Mouse (Mus musculus) adrenal gland, adult 10 weeks (tissue): ENCODE data around the gene Vmn1r93. TPM values are rescaled to one million over a fixed set of nuclear protein-coding genes. Genes with fewer than 3 reads are reported as not detected.

ENCODE experiments used
- polyA plus RNA-seq: library from polyadenylated mRNA; stranded (reverse); fragments of 350-450 nt; fragmentation: Illumina TruSeq; extraction: RNeasy Lipid Tissue Mini Kit (QIAGEN cat#74804); gene quantifications from one replicate; pipeline ENCODE4 v1.2.3, GENCODE M21; 2014; ENCODE audit warnings: low read depth, low replicate concordance

The Vmn1r93 gene
- not detected for polyA plus RNA-seq

GRCm38 (mm10) chr7:20138988-20139387 is at the start of gene Vmn1r93:
Gene Vmn1r93, minus strand, starts transcription at chr7:20139088.

DNA sequence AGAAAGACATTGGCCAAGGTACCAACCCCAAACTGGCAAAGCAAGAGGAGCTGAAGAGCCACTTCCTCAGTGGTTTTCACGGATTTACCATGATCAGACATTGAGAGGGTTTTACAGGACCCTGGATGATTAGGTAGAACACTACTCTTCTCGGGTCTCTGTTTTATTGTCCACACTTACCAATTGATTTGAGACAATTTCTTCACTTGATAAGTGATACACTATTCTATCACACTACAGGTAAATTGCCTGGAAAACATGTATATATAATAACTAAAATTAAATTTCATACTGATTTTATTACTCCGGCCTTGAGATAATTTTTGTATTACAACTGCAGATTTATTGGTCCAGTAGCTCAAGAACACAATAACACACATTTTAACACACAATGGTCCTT is 29.4 kb upstream of the Vmn1r93 start, which contains the start of gene Vmn1r94:
Gene Vmn1r94 (minus strand): TSS at position 101 of the 400 bp plus-strand sequence.

DNA sequence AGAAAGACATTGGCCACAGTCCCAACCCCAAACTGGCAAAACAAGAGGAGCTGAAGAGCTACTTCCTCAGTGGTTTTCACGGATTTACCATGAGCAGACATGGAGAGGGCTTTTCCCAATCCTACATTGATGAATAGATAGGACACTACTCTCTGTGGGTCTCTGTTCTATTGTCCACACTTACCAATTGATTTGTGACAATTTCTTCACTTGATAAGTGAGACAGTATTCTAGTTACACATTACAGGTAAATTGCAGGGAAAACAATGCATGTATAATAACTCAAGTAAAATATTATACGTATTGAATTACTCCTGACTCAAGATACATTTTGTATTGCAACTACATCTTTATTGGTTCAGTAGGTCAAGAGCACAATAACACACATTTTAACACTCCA is 16.4 kb downstream of the Vmn1r93 start, which contains the start of gene Gm16442:
Gene Gm16442 (minus strand): TSS at position 101 of the 400 bp plus-strand sequence.

GRCm38 (mm10) chr7:20099380-20099779 is 39.5 kb downstream of the Vmn1r93 start, which contains the start of gene Vmn1r91:
Gene Vmn1r91, plus strand, starts transcription at chr7:20099680.

Other genes with a start within 250 kb of the Vmn1r93 start
- gene Pvr, start 217.9 kb downstream of the Vmn1r93 start, polyA plus RNA-seq: 41.5 TPM
- not detected for gene Igsf23, start 188.3 kb downstream of the Vmn1r93 start, polyA plus RNA-seq
- gene Ceacam20, start 173.7 kb downstream of the Vmn1r93 start, polyA plus RNA-seq: not detected
- gene Nlrp9b, start 147.6 kb downstream of the Vmn1r93 start, polyA plus RNA-seq: not detected
- not detected for gene Vmn1r91, start 39.4 kb downstream of the Vmn1r93 start, polyA plus RNA-seq
- gene Gm16442, start 16.5 kb downstream of the Vmn1r93 start, polyA plus RNA-seq: not detected
- gene Vmn1r94, start 29.3 kb upstream of the Vmn1r93 start, polyA plus RNA-seq: not detected
- gene Vmn1r95, start 54.6 kb upstream of the Vmn1r93 start, polyA plus RNA-seq: not detected
- not detected for gene Gm6164, start 66.5 kb upstream of the Vmn1r93 start, polyA plus RNA-seq
- gene Gm4498, start 94.7 kb upstream of the Vmn1r93 start, polyA plus RNA-seq: not detected
- not detected for gene Gm5890, start 123.7 kb upstream of the Vmn1r93 start, polyA plus RNA-seq
- not detected for gene Gm4133, start 195.0 kb upstream of the Vmn1r93 start, polyA plus RNA-seq
- not detected for gene Gm5728, start 236.3 kb upstream of the Vmn1r93 start, polyA plus RNA-seq